Comparison of ENCODE assay signal across 8 mouse cellular contexts in genomic region chr14:52008321-52009203, GRCm38 (mm10). TPM values are rescaled to one million over a fixed set of nuclear protein-coding genes. Genes with fewer than 3 reads are reported as not detected.
DNase-seq lines count a peak whose midpoint lies in the region; ATAC-seq and TF ChIP-seq lines count a peak whose summit lies in the region.

No protein-coding gene starts in this region.

- DNase-seq in c-Kit-positive CD71-negative TER-119-negative erythroid progenitor cells, embryonic 14.5 days (ENCODE audit: low read depth), result peak; percentile 76
- DNase-seq in forebrain, embryonic 10.5 days (ENCODE audit: extremely low spot score, low spot score), result peak; percentile 90
- peak; percentile 94 for DNase-seq in kidney, postnatal 10 days
- peak; percentile 65 to 69 (median 68) for DNase-seq in liver, embryonic 14.5 days (ENCODE audit: low read depth in 3 of 3, low spot score in 3 of 3)
- DNase-seq in neural tube, embryonic 11.5 days (ENCODE audit: low spot score), result peak; percentile 91

- no peaks in the 10 kb centered on the region for H3K9me3 ChIP-seq in forebrain, embryonic 10.5 days
- no peaks in the 10 kb centered on the region for H3K9me3 ChIP-seq in heart, embryonic 14.5 days (ENCODE audit: control insufficient read depth, low read length)
- H3K9me3 ChIP-seq in liver, embryonic 14.5 days (ENCODE audit: control insufficient read depth, low read length), result no peaks in the 10 kb centered on the region
- H3K9me3 ChIP-seq in neural tube, embryonic 11.5 days (ENCODE audit: control insufficient read depth, low read length), result no peaks in the 10 kb centered on the region
- H3K9me3 ChIP-seq in stomach, embryonic 15.5 days, result no peaks in the 10 kb centered on the region

- no peak overlapping the region for H3K4me2 ChIP-seq in heart, embryonic 14.5 days (ENCODE audit: low read length)
- H3K4me2 ChIP-seq in liver, embryonic 14.5 days (ENCODE audit: low read depth), result no peak overlapping the region
- H3K4me2 ChIP-seq in neural tube, embryonic 11.5 days (ENCODE audit: low read depth), result peak overlapping the region; percentile 47
- peak overlapping the region; percentile 17 for H3K4me2 ChIP-seq in stomach, embryonic 15.5 days

- H3K9ac ChIP-seq in heart, embryonic 14.5 days (ENCODE audit: low read length), result peak overlapping the region; percentile 11; the same call in 1 of the 2 replicates
- H3K9ac ChIP-seq in liver, embryonic 14.5 days (replicated peaks), result no peak overlapping the region
- H3K9ac ChIP-seq in neural tube, embryonic 11.5 days (ENCODE audit: low read length), result peak overlapping the region; percentile 39; the same call in 1 of the 2 replicates
- H3K9ac ChIP-seq in stomach, embryonic 15.5 days, result no peak overlapping the region

- 54% methylated on average over 38 of the region's 38 CpGs for WGBS in forebrain, embryonic 10.5 days
- 57% methylated on average over 38 of the region's 38 CpGs for WGBS in heart, embryonic 14.5 days
- WGBS in liver, embryonic 14.5 days (ENCODE audit: insufficient replicate concordance), result 52% methylated on average over 38 of the region's 38 CpGs
- WGBS in neural tube, embryonic 11.5 days, result 58% methylated on average over 38 of the region's 38 CpGs
- WGBS in stomach, embryonic 15.5 days, result 56% methylated on average over 38 of the region's 38 CpGs

- H3K4me1 ChIP-seq in forebrain, embryonic 10.5 days, result peaks cover 95% of the 10 kb centered on the region
- H3K4me1 ChIP-seq in heart, embryonic 14.5 days (ENCODE audit: control insufficient read depth in 2 of 2, insufficient read depth in 2 of 2, low read length in 2 of 2), result peaks cover 27 to 58% of the 10 kb centered on the region in 2 experiments
- no peaks in the 10 kb centered on the region for H3K4me1 ChIP-seq in liver, embryonic 14.5 days (replicated peaks; ENCODE audit: control insufficient read depth in 2 of 2, insufficient read depth in 2 of 2, low read length in 1 of 2)
- peaks cover 54% of the 10 kb centered on the region for H3K4me1 ChIP-seq in neural tube, embryonic 11.5 days (ENCODE audit: control insufficient read depth, insufficient read depth, low read length)
- H3K4me1 ChIP-seq in stomach, embryonic 15.5 days, result peaks cover 22% of the 10 kb centered on the region

- H3K4me3 ChIP-seq in forebrain, embryonic 10.5 days, result peak overlapping the region; percentile 80
- no peak overlapping the region for H3K4me3 ChIP-seq in heart, embryonic 14.5 days (ENCODE audit: control insufficient read depth in 1 of 2, insufficient read depth in 1 of 2, low read depth in 1 of 2, low read length in 2 of 2)
- no peak overlapping the region for H3K4me3 ChIP-seq in liver, embryonic 14.5 days (ENCODE audit: insufficient read depth in 1 of 2, low read depth in 2 of 2, low read length in 2 of 2)
- H3K4me3 ChIP-seq in neural tube, embryonic 11.5 days (ENCODE audit: low read depth, low read length), result peak overlapping the region; percentile 28; the same call in 1 of the 2 replicates
- H3K4me3 ChIP-seq in stomach, embryonic 15.5 days (replicated peaks), result no peak overlapping the region

- peak; percentile 10; the same call in 1 of the 2 replicates for TF ChIP-seq EP300 in liver, embryonic 14.5 days (IDR thresholded peaks at IDR 0.05; ENCODE audit: low read depth)

- H3K27ac ChIP-seq in forebrain, embryonic 10.5 days, result peak overlapping the region; percentile 100
- H3K27ac ChIP-seq in heart, embryonic 14.5 days (replicated peaks in 1 of 2; ENCODE audit: control insufficient read depth in 1 of 2, insufficient read depth in 1 of 2, low read depth in 2 of 2, low read length in 2 of 2), result 0 out of 4 replicates have a peak overlapping the region, but pooled peaks of 1 of the 2 experiments have one; percentile 17
- H3K27ac ChIP-seq in liver, embryonic 14.5 days, result no peak overlapping the region
- peak overlapping the region; percentile 24; the same call in 1 of the 2 replicates for H3K27ac ChIP-seq in neural tube, embryonic 11.5 days (ENCODE audit: low read depth, low read length)
- H3K27ac ChIP-seq in stomach, embryonic 15.5 days, result no peak overlapping the region

- peak; percentile 78 for ATAC-seq in CD4-positive, CD25-positive, alpha-beta regulatory T cell, adult 4 months
- peak; percentile 29; the same call in 1 of the 2 replicates for ATAC-seq in heart, embryonic 14.5 days (ENCODE audit: insufficient number of reproducible peaks, insufficient read depth, low FRiP score, low read depth)
- ATAC-seq in liver, embryonic 14.5 days (ENCODE audit: insufficient read depth), result peak; percentile 78
- peak; percentile 8; the same call in 1 of the 2 replicates for ATAC-seq in neural tube, embryonic 11.5 days (ENCODE audit: insufficient read depth, low FRiP score, low TSS enrichment)
- peak; percentile 57 for ATAC-seq in stomach, embryonic 15.5 days (ENCODE audit: insufficient read depth, low FRiP score, low read depth)

- peak; percentile 100 for TF ChIP-seq CTCF in liver, embryonic 14.5 days (IDR thresholded peaks at IDR 0.05; ENCODE audit: low read depth)

- H3K36me3 ChIP-seq in forebrain, embryonic 10.5 days (replicated peaks), result peaks cover 64% of the 10 kb centered on the region
- H3K36me3 ChIP-seq in heart, embryonic 14.5 days (ENCODE audit: control insufficient read depth, insufficient read depth, low read length), result peaks cover 61% of the 10 kb centered on the region
- H3K36me3 ChIP-seq in liver, embryonic 14.5 days (replicated peaks; ENCODE audit: control insufficient read depth, insufficient read depth, low read depth), result peaks cover 2% of the 10 kb centered on the region; the same call in 1 of the 2 replicates
- H3K36me3 ChIP-seq in neural tube, embryonic 11.5 days (ENCODE audit: control insufficient read depth, insufficient read depth, low read length), result peaks cover 23% of the 10 kb centered on the region
- H3K36me3 ChIP-seq in stomach, embryonic 15.5 days, result peaks cover 43% of the 10 kb centered on the region

- no peaks in the 10 kb centered on the region for H3K27me3 ChIP-seq in forebrain, embryonic 10.5 days (ENCODE audit: poor library complexity, severe bottlenecking)
- H3K27me3 ChIP-seq in heart, embryonic 14.5 days (ENCODE audit: control insufficient read depth, insufficient read depth, low read length), result no peaks in the 10 kb centered on the region
- H3K27me3 ChIP-seq in liver, embryonic 14.5 days (ENCODE audit: control insufficient read depth, insufficient read depth, low read length), result no peaks in the 10 kb centered on the region
- no peaks in the 10 kb centered on the region for H3K27me3 ChIP-seq in neural tube, embryonic 11.5 days (ENCODE audit: control insufficient read depth, insufficient read depth, low read length)
- no peaks in the 10 kb centered on the region for H3K27me3 ChIP-seq in stomach, embryonic 15.5 days (replicated peaks)

RNA-seq across cellular contexts. Expression of gene Tmem253, which starts 6.9 kb away (rescaled TPM):
- polyA plus RNA-seq in CD4-positive, CD25-positive, alpha-beta regulatory T cell, adult 4 months (2017; shearing (Covaris generic)), result under 1 TPM in 1 of 2 experiments, not detected in 1; 0.63 TPM
- 0.63 and 0.96 TPM in 2 replicates for polyA plus RNA-seq in forebrain, embryonic 10.5 days (2016; fragmentation: Nextera tagmentation; extraction: Ambion mirVana)
- 1.2 and 1.5 TPM in 2 replicates for polyA plus RNA-seq in heart, embryonic 14.5 days (2014; fragmentation: Nextera tagmentation; extraction: Ambion mirVana)
- 0.06 and 0.08 TPM in 2 replicates for polyA plus RNA-seq in liver, embryonic 14.5 days (2012; rRNA removed)
- 0.24 TPM in 1 of 2 replicates, not detected in the other for polyA plus RNA-seq in liver, embryonic 14.5 days (2014; fragmentation: Nextera tagmentation; extraction: Ambion mirVana)
- 0.61 and 1.6 TPM in 2 replicates for polyA plus RNA-seq in neural tube, embryonic 11.5 days (2014; fragmentation: Nextera tagmentation; extraction: Ambion mirVana)
- 10.1 and 14.2 TPM in 2 replicates for polyA plus RNA-seq in stomach, embryonic 15.5 days (2015; fragmentation: Nextera tagmentation; extraction: Ambion mirVana)

RNA-seq across cellular contexts. Expression of gene Zfp219, which starts 12.0 kb away (rescaled TPM):
- 1 to 10 TPM; 1.6 to 2.3 TPM for polyA plus RNA-seq in CD4-positive, CD25-positive, alpha-beta regulatory T cell, adult 4 months (2017; shearing (Covaris generic))
- 85.4 and 87.6 TPM in 2 replicates for polyA plus RNA-seq in forebrain, embryonic 10.5 days (2016; fragmentation: Nextera tagmentation; extraction: Ambion mirVana)
- 19.2 and 19.9 TPM in 2 replicates for polyA plus RNA-seq in heart, embryonic 14.5 days (2014; fragmentation: Nextera tagmentation; extraction: Ambion mirVana)
- polyA plus RNA-seq in liver, embryonic 14.5 days (2012; rRNA removed), result 9.7 and 10.4 TPM in 2 replicates
- 7.4 and 9.8 TPM in 2 replicates for polyA plus RNA-seq in liver, embryonic 14.5 days (2014; fragmentation: Nextera tagmentation; extraction: Ambion mirVana)
- polyA plus RNA-seq in neural tube, embryonic 11.5 days (2014; fragmentation: Nextera tagmentation; extraction: Ambion mirVana), result 70.6 and 83.3 TPM in 2 replicates
- polyA plus RNA-seq in stomach, embryonic 15.5 days (2015; fragmentation: Nextera tagmentation; extraction: Ambion mirVana), result 30.8 and 32.9 TPM in 2 replicates

RNA-seq across cellular contexts. Expression of gene Arhgef40, which starts 24.0 kb away (rescaled TPM):
- under 1 TPM in 1 of 2 experiments, not detected in 1; 0.70 TPM for polyA plus RNA-seq in CD4-positive, CD25-positive, alpha-beta regulatory T cell, adult 4 months (2017; shearing (Covaris generic))
- 97.5 and 102 TPM in 2 replicates for polyA plus RNA-seq in forebrain, embryonic 10.5 days (2016; fragmentation: Nextera tagmentation; extraction: Ambion mirVana)
- 50.6 and 59.6 TPM in 2 replicates for polyA plus RNA-seq in heart, embryonic 14.5 days (2014; fragmentation: Nextera tagmentation; extraction: Ambion mirVana)
- polyA plus RNA-seq in liver, embryonic 14.5 days (2012; rRNA removed), result 14.1 and 15.3 TPM in 2 replicates
- 9.4 and 16.5 TPM in 2 replicates for polyA plus RNA-seq in liver, embryonic 14.5 days (2014; fragmentation: Nextera tagmentation; extraction: Ambion mirVana)
- polyA plus RNA-seq in neural tube, embryonic 11.5 days (2014; fragmentation: Nextera tagmentation; extraction: Ambion mirVana), result 76.7 and 77.2 TPM in 2 replicates
- polyA plus RNA-seq in stomach, embryonic 15.5 days (2015; fragmentation: Nextera tagmentation; extraction: Ambion mirVana), result 85.7 and 102 TPM in 2 replicates

RNA-seq across cellular contexts. Expression of gene Olfr221, which starts 33.7 kb away (rescaled TPM):
- not detected for polyA plus RNA-seq in CD4-positive, CD25-positive, alpha-beta regulatory T cell, adult 4 months (2017; shearing (Covaris generic))
- not detected in 2 replicates for polyA plus RNA-seq in forebrain, embryonic 10.5 days (2016; fragmentation: Nextera tagmentation; extraction: Ambion mirVana)
- polyA plus RNA-seq in heart, embryonic 14.5 days (2014; fragmentation: Nextera tagmentation; extraction: Ambion mirVana), result 0.19 TPM in 1 of 2 replicates, not detected in the other
- not detected in 2 replicates for polyA plus RNA-seq in liver, embryonic 14.5 days (2012; rRNA removed)
- not detected in 2 replicates for polyA plus RNA-seq in liver, embryonic 14.5 days (2014; fragmentation: Nextera tagmentation; extraction: Ambion mirVana)
- polyA plus RNA-seq in neural tube, embryonic 11.5 days (2014; fragmentation: Nextera tagmentation; extraction: Ambion mirVana), result not detected in 2 replicates
- not detected in 2 replicates for polyA plus RNA-seq in stomach, embryonic 15.5 days (2015; fragmentation: Nextera tagmentation; extraction: Ambion mirVana)

Comparison
In these comparisons a context has a peak if more than half of its experiments do, and no peak if none do; other contexts are left out.
1. ATAC-seq: peak in every context shown above with its lines; median percentile 78 in CD4-positive, CD25-positive, alpha-beta regulatory T cell, adult 4 months; 78 in liver, embryonic 14.5 days; 57 in stomach, embryonic 15.5 days; 29 in heart, embryonic 14.5 days; 8 in neural tube, embryonic 11.5 days.
2. H3K27ac ChIP-seq: peak in forebrain, embryonic 10.5 days (single experiment) and neural tube, embryonic 11.5 days (single experiment); none in liver, embryonic 14.5 days (single experiment) and stomach, embryonic 15.5 days (single experiment).
3. H3K4me3 ChIP-seq: peak in forebrain, embryonic 10.5 days (single experiment) and neural tube, embryonic 11.5 days (single experiment); none in heart, embryonic 14.5 days (0 of 2), liver, embryonic 14.5 days (0 of 2) and stomach, embryonic 15.5 days (single experiment).
4. H3K4me2 ChIP-seq: peak in neural tube, embryonic 11.5 days (single experiment) and stomach, embryonic 15.5 days (single experiment); none in heart, embryonic 14.5 days (single experiment) and liver, embryonic 14.5 days (single experiment).
5. H3K9ac ChIP-seq: peak in heart, embryonic 14.5 days (single experiment) and neural tube, embryonic 11.5 days (single experiment); none in liver, embryonic 14.5 days (single experiment) and stomach, embryonic 15.5 days (single experiment).
6. RNA of gene Arhgef40, which starts 24.0 kb away (polyA plus RNA-seq): 97.5 to 102 TPM in forebrain, embryonic 10.5 days, 85.7 to 102 TPM in stomach, embryonic 15.5 days, 76.7 to 77.2 TPM in neural tube, embryonic 11.5 days, 50.6 to 59.6 TPM in heart, embryonic 14.5 days and 9.4 to 16.5 TPM in liver, embryonic 14.5 days; 0.70 TPM in CD4-positive, CD25-positive, alpha-beta regulatory T cell, adult 4 months; every median in the first group is over 4 times any median in the second.
7. Peak in every context shown above with its lines, with median percentiles within 50 percentile points of each other: DNase-seq.